ENCODE assay signal across 8 mouse cellular contexts in genomic region chr8:116373063-116373462, GRCm38 (mm10).
DNase-seq lines count a peak whose midpoint lies in the region; ATAC-seq and TF ChIP-seq lines count a peak whose summit lies in the region.

No protein-coding gene starts in this region.

- H3K4me2 ChIP-seq in hindbrain, postnatal 0 days (ENCODE audit: low read depth, low read length), result no peak overlapping the region
- H3K4me2 ChIP-seq in hindbrain, embryonic 12.5 days (replicated peaks), result no peak overlapping the region

- H3K4me1 ChIP-seq in hindbrain, postnatal 0 days (ENCODE audit: insufficient read depth, low read length), result no peaks in the 10 kb centered on the region
- peaks cover 4% of the 10 kb centered on the region; the same call in 1 of the 2 replicates for H3K4me1 ChIP-seq in hindbrain, embryonic 12.5 days

- H3K4me3 ChIP-seq in hindbrain, postnatal 0 days (ENCODE audit: low read length), result no peak overlapping the region
- no peak overlapping the region for H3K4me3 ChIP-seq in hindbrain, embryonic 12.5 days

- ATAC-seq in hindbrain, postnatal 0 days, result no peak
- no peak for ATAC-seq in hindbrain, embryonic 12.5 days (ENCODE audit: low FRiP score)
- ATAC-seq in frontal cortex, adult (ENCODE audit: low TSS enrichment), result no peak

- H3K27me3 ChIP-seq in hindbrain, postnatal 0 days (ENCODE audit: insufficient read depth, low read length), result no peaks in the 10 kb centered on the region
- H3K27me3 ChIP-seq in hindbrain, embryonic 12.5 days, result no peaks in the 10 kb centered on the region

- H3K27ac ChIP-seq in hindbrain, postnatal 0 days, result no peak overlapping the region
- H3K27ac ChIP-seq in hindbrain, embryonic 12.5 days, result no peak overlapping the region

- TF ChIP-seq CTCF in hindbrain, postnatal 0 days (IDR thresholded peaks at IDR 0.05; ENCODE audit: low read depth), result peak; percentile 51

- WGBS in hindbrain, postnatal 0 days, result 80% methylated on average over 4 of the region's 4 CpGs
- WGBS in hindbrain, embryonic 12.5 days, result 79% methylated on average over 4 of the region's 4 CpGs

- DNase-seq in hindbrain, postnatal 0 days (ENCODE audit: low spot score), result no peak
- peak; percentile 8 to 9 for DNase-seq in thymus, postnatal 36 days
- no peak for DNase-seq in thymus, postnatal 25 days
- DNase-seq in cerebellum, postnatal 14 days, result peak; percentile 39 to 49
- no peak for DNase-seq in ovary, postnatal 14 days (ENCODE audit: low spot score)
- no peak for DNase-seq in T-cell, adult 2 months (ENCODE audit: low spot score)

- no peaks in the 10 kb centered on the region for H3K9me3 ChIP-seq in hindbrain, postnatal 0 days (ENCODE audit: low read length)
- no peaks in the 10 kb centered on the region for H3K9me3 ChIP-seq in hindbrain, embryonic 12.5 days (replicated peaks)

- no peak overlapping the region for H3K9ac ChIP-seq in hindbrain, postnatal 0 days (replicated peaks; ENCODE audit: low read length)
- no peak overlapping the region for H3K9ac ChIP-seq in hindbrain, embryonic 12.5 days

- H3K36me3 ChIP-seq in hindbrain, postnatal 0 days (ENCODE audit: insufficient read depth, low read length), result no peaks in the 10 kb centered on the region
- no peaks in the 10 kb centered on the region for H3K36me3 ChIP-seq in hindbrain, embryonic 12.5 days

Comparison
In these comparisons a context has a peak if more than half of its experiments do, and no peak if none do; other contexts are left out.
1. DNase-seq: peak in thymus, postnatal 36 days (2 of 2) and cerebellum, postnatal 14 days (2 of 2); none in hindbrain, postnatal 0 days (single experiment), thymus, postnatal 25 days (single experiment), ovary, postnatal 14 days (single experiment) and T-cell, adult 2 months (single experiment).